Mouse (Mus musculus): ENCODE results near the gene Acvr1c. TPM values are rescaled to one million over a fixed set of nuclear protein-coding genes. Genes with fewer than 3 reads are reported as not detected.

Gene Acvr1c
- polyA plus RNA-seq, 1 experiment from 2014 or later: 0.04 TPM

- H3K4me3 ChIP-seq (replicated peaks; ENCODE audit: low read depth, low read length): no peak overlapping the region
- 85% methylated on average over 5 of the region's 5 CpGs for WGBS
- no peaks in the 10 kb centered on the region for H3K36me3 ChIP-seq (ENCODE audit: insufficient read depth, low read length)
- no peak overlapping the region for H3K9ac ChIP-seq (ENCODE audit: low read depth, low read length)
- ATAC-seq (replicated peaks; ENCODE audit: low FRiP score, low read depth) (no peak), DNase-seq (ENCODE audit: low spot score) (no peak)
- H3K27ac ChIP-seq: no peak overlapping the region
- no peaks in the 10 kb centered on the region for H3K9me3 ChIP-seq (replicated peaks; ENCODE audit: low read length)
- no peaks in the 10 kb centered on the region; the same call in 1 of the 2 replicates for H3K27me3 ChIP-seq (ENCODE audit: insufficient read depth, low read length)
- no peak overlapping the region for H3K4me2 ChIP-seq (ENCODE audit: low read length)
- no peaks in the 10 kb centered on the region for H3K4me1 ChIP-seq (replicated peaks; ENCODE audit: insufficient read depth, low read length)
- TF ChIP-seq CTCF (IDR thresholded peaks at IDR 0.05; ENCODE audit: low read depth): no peak
These were observed 78.5 kb downstream of the Acvr1c start for GRCm38 (mm10) chr2:58279163-58279562.

GRCm38 (mm10) chr2:58276454-58276853 is 81.2 kb downstream of the Acvr1c start:
- ATAC-seq (replicated peaks; ENCODE audit: low FRiP score, low read depth) (no peak), DNase-seq (ENCODE audit: low spot score) (no peak)
- no peak overlapping the region for H3K4me3 ChIP-seq (replicated peaks; ENCODE audit: low read depth, low read length)
- no peaks in the 10 kb centered on the region for H3K36me3 ChIP-seq (ENCODE audit: insufficient read depth, low read length)
- TF ChIP-seq CTCF (IDR thresholded peaks at IDR 0.05; ENCODE audit: low read depth): no peak
- H3K4me2 ChIP-seq (ENCODE audit: low read length): no peak overlapping the region
- no peak overlapping the region for H3K27ac ChIP-seq
- H3K27me3 ChIP-seq (ENCODE audit: insufficient read depth, low read length): no peaks in the 10 kb centered on the region; the same call in 1 of the 2 replicates
- no peaks in the 10 kb centered on the region for H3K4me1 ChIP-seq (replicated peaks; ENCODE audit: insufficient read depth, low read length)
- H3K9me3 ChIP-seq (replicated peaks; ENCODE audit: low read length): no peaks in the 10 kb centered on the region
- WGBS: 88% methylated on average over 7 of the region's 7 CpGs
- H3K9ac ChIP-seq (ENCODE audit: low read depth, low read length): no peak overlapping the region

DNA sequence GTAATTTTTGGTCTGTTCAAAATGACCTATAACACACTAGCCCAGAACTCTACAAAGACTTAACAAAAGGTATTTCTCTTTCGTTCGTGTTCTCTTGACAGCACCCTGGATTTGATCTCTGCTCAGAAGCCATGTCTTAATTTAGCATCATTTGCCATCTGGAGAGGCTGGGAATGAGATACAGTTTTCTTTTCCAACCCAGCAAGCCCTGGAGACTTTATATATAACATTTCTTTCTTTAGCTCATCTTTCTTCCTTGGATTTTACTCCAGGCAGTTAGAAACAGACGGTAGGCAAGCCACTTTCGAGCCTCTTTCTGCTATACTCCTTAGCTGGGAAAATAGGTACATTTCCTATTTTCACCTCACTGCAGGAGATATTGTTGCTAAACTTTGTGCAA is 117.1 kb downstream of the Acvr1c start:
- Histone ChIP-seq H3K27ac (no peak overlapping the region), H3K36me3 (ENCODE audit: insufficient read depth, low read length) (no peaks in the 10 kb centered on the region), H3K27me3 (ENCODE audit: insufficient read depth, low read length) (no peaks in the 10 kb centered on the region), H3K9me3 (replicated peaks; ENCODE audit: low read length) (no peaks in the 10 kb centered on the region), H3K4me2 (ENCODE audit: low read length) (no peak overlapping the region), H3K4me1 (replicated peaks; ENCODE audit: insufficient read depth, low read length) (no peaks in the 10 kb centered on the region), H3K4me3 (replicated peaks; ENCODE audit: low read depth, low read length) (no peak overlapping the region), H3K9ac (ENCODE audit: low read depth, low read length) (no peak overlapping the region)
- ATAC-seq (replicated peaks; ENCODE audit: low FRiP score, low read depth) (no peak), DNase-seq (ENCODE audit: low spot score) (no peak)
- 82% methylated on average over 4 of the region's 4 CpGs for WGBS
- no peak for TF ChIP-seq CTCF (IDR thresholded peaks at IDR 0.05; ENCODE audit: low read depth)

DNA sequence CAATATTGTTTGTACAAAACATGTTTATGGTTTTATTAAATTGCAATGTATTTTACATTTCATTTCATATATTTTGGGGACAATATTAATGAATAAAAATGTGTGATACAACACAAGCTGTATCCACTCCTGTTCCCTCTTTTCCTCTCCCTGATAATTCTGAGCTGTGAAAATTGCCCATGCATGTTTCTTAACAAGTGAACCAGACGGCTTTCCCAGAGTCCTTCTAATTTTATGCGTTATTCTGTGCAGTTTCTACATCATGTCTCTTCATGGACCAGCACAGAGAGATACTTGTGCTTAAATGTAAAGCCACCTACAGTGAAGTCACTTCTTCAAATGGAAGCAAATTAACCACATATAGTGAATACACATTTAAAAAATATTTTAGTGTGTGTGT is 120.2 kb downstream of the Acvr1c start:
- no peak for ATAC-seq (replicated peaks; ENCODE audit: low FRiP score, low read depth)
- Histone ChIP-seq H3K9ac (ENCODE audit: low read depth, low read length) (no peak overlapping the region), H3K27ac (no peak overlapping the region), H3K4me2 (ENCODE audit: low read length) (no peak overlapping the region), H3K9me3 (replicated peaks; ENCODE audit: low read length) (no peaks in the 10 kb centered on the region), H3K36me3 (ENCODE audit: insufficient read depth, low read length) (no peaks in the 10 kb centered on the region), H3K4me3 (replicated peaks; ENCODE audit: low read depth, low read length) (no peak overlapping the region), H3K27me3 (ENCODE audit: insufficient read depth, low read length) (no peaks in the 10 kb centered on the region), H3K4me1 (replicated peaks; ENCODE audit: insufficient read depth, low read length) (no peaks in the 10 kb centered on the region)
- DNase-seq (ENCODE audit: low spot score): no peak
- WGBS: 70% methylated on average over 2 of the region's 2 CpGs
- no peak for TF ChIP-seq CTCF (IDR thresholded peaks at IDR 0.05; ENCODE audit: low read depth)

Other genes starting within 250 kb of the Acvr1c start
- 6.3 and 7.1 TPM in 2 replicates for gene Cytip, start 162.4 kb downstream of the Acvr1c start, polyA plus RNA-seq (2015; fragmentation: Nextera tagmentation; extraction: Ambion mirVana)
- gene Gm17409, start 112.2 kb upstream of the Acvr1c start, polyA plus RNA-seq (2015; fragmentation: Nextera tagmentation; extraction: Ambion mirVana): not detected in 2 replicates
- gene Acvr1, start 209.3 kb upstream of the Acvr1c start, polyA plus RNA-seq (2015; fragmentation: Nextera tagmentation; extraction: Ambion mirVana): 5.4 and 5.5 TPM in 2 replicates
- 9.6 and 10.4 TPM in 2 replicates for gene Upp2, start 209.4 kb upstream of the Acvr1c start, polyA plus RNA-seq (2015; fragmentation: Nextera tagmentation; extraction: Ambion mirVana)